Mouse (Mus musculus) A20 (cell line): Measurements from ENCODE around the gene Vps35l.

ENCODE experiments used
- DNase-seq: peaks from one replicate; pipeline ENCODE4 v3.0.0-alpha.2; 2011; ENCODE audit warnings: low read depth, low spot score

The Vps35l gene

DNA sequence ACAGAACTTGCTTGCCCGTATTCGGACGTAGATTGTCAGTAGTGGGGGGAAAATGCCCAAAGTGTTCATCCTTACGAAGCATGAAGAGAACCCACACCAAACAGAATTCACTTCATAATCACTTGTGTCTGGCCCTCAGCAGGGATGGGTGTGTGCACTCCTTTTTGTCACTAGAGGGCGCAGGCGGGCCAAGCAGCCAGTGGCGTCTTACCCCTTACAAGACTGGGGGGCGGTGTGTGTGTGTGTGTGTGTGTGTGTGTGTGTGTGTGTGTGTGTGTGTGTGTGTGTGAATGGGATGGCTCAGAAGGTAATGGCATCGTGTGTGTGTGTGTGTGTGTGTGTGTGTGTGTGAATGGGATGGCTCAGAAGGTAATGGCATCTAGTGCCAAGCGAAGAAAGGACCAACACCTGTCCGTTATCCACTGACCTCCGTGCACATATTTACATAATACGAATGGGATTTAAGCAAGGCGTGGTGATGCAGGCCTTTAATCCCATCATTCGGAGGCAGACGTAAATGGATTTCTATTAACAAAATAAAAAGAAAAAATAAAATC is at the start of gene Vps35l:
Vps35l (plus strand) TSS at position 252 of the 557 bp plus-strand sequence.
- DNase-seq, result peak; percentile 87

DNA sequence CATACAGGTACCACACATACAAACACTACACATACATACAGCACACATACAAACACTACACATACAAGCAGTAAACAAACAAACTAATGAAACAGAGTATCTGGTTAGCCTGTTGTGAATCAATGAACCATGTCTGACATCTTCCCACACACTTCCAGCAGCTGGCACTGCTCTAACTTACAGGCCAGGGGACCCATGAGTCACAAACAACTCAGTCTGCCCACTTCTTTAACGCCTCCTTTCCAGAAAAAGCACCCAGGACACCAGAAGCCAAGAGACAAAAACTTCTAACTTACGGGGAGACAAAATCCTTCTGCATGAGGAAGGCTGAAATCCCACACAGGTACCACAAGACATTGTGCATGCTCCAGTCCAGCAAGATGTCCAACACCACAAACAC is 48.7 kb upstream of the Vps35l start:
- DNase-seq, result no peak

DNA sequence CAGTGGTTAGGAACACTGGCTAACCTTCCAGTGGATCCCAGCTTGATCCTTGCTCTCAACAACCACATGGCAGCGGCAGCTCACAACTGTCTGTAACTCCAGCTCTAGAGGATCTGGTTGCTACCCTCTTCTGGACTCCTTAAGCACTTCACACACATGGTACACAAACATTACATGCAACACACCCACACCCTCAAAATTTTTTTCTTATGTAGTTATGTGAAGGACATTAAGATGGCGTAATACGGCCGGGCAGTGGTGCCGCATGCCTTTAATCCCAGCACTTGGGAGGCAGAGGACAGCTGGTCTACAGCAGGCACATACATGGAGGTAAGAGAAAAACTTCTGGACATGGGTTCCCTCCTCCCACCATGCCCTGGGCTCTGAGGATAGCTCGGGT is 43.9 kb upstream of the Vps35l start:
- no peak for DNase-seq

GRCm38 (mm10) chr7:118697168-118697567 is 42.9 kb upstream of the Vps35l start:
- DNase-seq, result no peak

DNA sequence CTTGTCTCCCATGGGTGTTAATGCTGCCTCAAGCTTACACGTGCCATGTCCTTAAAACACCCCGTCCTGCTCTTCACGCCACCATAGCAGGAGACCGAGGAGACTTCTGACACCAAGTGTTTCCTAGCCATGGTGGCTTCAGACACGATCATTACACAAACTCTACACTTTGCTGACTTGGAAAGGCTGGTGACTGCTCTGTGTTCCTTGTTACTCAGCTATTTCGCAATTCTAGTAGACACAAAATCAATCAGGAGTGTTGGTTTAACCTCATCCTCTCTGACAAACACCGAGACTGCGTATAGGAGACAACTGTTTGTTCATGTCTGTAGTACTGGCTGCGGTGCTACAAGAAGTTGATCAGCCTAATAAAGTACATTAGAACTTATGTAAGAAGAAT is 41.1 kb upstream of the Vps35l start:
- no peak for DNase-seq

- DNase-seq, result peak; percentile 40
Observed at GRCm38 (mm10) chr7:118703144-118703561, 36.9 kb upstream of the Vps35l start.

DNA sequence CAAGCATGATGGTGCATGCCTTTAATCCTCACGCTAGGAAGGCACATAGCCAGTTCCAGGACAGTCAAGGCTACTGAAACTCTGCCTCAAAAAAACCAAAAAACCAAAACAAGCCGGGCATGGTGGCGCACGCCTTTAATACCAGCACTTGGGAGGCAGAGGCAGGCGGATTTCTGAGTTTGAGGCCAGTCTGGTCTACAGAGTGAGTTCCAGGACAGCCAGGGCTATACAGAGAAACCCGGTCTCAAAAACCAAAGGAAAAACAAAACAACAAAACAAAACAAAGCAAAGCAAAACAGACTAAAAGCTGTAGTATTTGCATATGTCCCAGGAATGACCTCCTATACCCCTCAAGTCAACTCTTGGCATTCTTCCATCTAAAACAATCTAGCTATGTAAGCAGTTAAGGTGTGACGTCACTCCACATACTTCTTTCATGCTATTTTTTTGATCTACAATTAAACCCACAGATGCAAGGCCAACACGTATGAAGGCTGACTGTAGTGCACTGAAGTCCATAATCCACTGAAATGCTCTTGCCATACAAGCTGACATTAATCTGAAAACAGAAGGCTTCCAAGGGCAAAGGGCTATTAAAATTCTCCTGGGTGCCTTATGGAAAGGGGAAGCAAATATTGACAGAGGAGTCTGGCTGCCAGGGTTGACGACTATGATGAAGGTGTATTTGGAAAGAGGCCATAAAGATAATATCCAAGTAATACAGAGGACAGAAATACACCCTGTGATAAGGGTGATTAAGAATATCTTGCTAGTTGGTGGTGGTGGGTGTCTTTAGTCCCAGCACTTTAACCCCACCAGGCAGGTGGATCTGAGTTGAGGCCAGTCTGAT is 35.8 kb upstream of the Vps35l start:
- DNase-seq, result peak; percentile 39

- peak; percentile 95 for DNase-seq
Observed at GRCm38 (mm10) chr7:118705101-118705961, 34.7 kb upstream of the Vps35l start, which contains the start of gene Gde1. Gde1 (minus strand) TSS chr7:118705778.

- DNase-seq, result no peak
Observed at GRCm38 (mm10) chr7:118706051-118706450, 34.0 kb upstream of the Vps35l start.

DNA sequence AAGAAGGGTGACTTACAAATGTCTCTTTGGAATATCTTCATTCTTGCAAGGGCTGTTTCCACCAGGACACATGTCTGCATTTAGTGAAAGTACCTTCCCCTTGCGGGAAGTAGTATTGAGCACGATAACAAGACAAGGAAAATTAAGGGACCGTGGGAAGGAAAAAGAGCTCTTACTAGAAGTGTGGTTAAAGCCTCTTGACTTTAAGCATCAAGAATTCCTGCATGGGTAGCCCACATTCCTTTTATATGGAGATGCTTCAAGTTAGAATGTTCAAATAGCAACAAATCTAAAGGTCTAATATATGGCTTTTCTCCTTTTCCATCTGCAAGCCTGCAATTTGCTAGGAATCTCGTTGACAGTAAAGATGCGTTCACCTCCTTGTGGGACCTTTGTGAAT is 33.5 kb upstream of the Vps35l start:
- DNase-seq, result no peak

DNA sequence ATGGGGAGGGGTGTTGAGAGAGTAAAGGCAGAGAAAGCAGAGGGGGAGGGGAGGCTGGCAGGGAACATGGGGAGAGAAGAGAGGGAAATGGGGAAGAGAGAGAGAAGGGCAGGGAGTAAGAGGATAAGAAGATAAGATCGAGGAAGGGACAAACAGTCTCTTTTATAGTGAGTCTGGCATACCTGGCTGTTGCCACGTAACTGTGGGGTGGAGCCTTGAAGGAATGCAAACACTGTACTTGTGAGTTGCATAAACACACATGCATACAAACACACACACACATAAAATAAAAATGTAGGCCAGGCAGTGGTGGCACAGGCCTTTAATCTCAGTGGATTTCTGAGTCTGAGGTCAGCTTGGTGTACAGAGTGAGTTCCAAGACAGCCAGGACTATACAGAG is 32.8 kb upstream of the Vps35l start:
- no peak for DNase-seq

DNA sequence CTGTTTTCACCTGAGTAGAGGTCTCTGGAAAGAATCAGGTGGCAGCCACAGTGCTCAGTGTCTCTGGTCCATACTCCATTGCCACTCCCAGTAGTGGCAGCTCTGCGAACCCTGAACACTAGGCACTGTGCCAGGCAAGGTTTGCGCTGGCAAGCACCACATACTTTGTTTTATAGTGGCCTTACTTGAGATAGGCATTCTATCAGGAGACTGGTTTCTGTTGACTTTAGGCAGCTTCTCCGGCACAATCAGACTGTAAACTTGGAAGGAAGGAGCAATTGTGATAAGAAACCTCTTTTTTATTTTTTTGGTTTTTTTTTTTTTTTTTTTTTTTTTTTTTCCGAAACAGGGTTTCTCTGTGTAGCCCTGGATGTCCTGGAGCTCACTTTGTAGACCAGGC is 32.0 kb upstream of the Vps35l start:
- no peak for DNase-seq

GRCm38 (mm10) chr7:118710776-118711175 is 29.2 kb upstream of the Vps35l start:
- no peak for DNase-seq

GRCm38 (mm10) chr7:118712228-118713173 is 27.5 kb upstream of the Vps35l start, which contains the start of gene Ccp110:
Ccp110 (plus strand) TSS chr7:118712552.
- DNase-seq, result peak; percentile 96

DNA sequence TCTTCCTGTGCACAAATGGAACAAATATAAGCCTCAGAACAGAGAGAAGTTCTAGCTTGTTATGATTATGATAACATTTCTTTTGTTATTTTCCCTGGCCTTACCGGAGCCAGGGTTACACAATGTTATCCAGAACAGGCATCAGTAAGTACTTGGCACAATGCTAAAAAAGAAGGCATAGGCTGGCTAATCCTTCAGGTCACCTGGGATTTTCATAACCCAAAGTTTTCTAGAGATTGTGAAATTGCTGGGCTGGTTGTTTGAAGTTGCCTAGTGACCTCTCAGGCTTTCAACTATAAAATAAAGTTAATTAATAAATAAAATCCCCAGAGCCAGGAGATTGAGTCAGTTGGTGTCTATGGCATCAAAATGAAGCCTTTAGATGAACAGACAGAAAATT is 25.2 kb upstream of the Vps35l start:
- DNase-seq, result no peak

DNA sequence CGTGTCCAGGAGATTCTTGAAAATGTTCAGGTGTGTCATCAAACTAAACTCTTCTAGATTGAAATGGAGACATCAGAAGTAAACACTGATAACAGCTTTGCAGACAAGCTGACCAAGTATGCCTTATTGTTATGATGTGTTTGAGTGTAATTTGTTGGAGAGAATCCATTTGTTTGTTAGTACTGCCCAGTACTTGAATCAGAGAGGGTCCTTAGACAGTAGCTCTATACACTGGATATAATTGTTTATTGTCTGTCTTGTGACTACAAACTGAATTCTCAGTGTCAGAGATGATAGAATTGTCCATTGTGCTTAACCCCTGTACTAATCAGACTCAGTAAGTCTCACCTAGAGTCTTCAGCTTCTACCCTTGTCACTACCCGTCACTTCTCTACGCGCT is 22.0 kb upstream of the Vps35l start:
- no peak for DNase-seq

GRCm38 (mm10) chr7:118723927-118724326 is 16.1 kb upstream of the Vps35l start:
- no peak for DNase-seq

DNA sequence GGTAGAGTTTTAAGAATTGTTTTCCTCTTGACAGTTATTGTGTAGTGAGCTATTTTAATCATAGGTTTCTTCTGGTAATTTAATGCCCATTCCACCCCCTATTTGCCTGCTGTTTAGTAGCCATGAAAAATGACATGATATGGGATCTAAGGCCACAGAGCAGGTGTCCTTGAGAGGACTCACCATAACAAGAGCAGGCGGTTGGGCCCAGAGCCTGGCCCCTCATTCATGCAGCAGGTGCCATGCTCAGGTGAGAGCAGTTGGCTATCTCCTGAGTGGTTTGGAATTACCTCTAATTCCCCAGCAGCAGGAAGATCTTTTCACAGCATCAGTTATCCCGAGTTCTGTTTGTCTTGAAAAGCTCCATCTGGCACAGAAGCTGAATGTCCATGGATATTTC is 14.6 kb upstream of the Vps35l start:
- DNase-seq, result no peak

DNA sequence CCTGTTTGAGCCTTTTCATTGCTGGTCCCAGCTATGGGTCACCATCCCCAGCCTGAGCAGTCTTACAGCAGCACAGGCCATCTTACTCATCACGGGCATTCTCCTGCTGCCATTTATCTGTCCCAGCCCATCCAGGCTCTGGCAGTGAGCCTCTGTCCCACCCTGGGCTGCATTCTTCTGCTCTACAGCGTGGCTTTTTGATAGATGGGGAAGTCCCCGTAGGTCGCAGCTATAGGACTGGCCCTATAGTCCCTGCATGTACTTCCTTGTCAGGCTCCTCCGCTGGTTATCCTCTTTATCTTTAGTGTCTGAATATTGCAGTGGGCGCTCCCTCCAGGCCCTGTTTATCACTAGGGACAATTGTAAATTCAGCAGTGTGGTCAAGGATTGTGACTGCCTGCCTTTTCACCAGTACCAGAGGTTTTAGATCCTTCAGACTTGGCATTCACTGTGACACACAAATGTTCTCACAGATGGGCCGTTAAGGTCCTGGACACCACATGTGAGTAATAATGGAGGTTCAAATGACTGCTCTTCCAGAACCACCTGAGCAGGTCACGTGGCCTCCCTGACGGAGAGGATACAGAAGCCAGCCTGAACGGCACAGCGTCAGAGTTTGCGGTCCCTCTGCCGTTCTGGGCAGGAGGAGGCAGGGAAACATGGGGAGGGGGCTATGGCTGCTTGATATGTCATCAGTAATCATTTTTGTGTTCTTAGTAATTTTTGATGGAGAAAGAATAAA is 11.0 kb upstream of the Vps35l start:
- DNase-seq, result no peak

DNA sequence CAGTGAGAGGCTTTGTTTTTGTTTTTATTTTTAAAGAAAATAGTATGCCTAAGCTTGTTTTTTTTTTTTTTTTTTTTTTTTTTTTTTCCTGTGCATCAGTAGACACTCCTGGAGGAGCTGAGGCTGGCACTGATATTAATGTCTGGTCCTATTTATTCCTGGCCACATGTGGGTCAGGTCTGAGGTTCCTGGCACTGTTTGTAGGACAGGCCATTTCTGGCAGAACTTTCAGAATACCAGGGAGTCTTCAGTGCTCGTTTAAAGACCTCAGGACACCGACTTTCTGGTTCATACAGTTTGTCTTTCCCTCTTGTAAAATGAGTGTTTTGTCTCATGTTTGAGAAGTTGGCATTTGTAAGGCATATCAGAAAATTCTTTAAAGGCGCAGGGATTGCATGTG is 8.2 kb upstream of the Vps35l start:
- no peak for DNase-seq
